Mouse (Mus musculus): ENCODE data around the gene Btnl4.

Gene Btnl4

GRCm38 (mm10) chr17:34437120-34437519 lies 40.0 kb downstream of the Btnl4 start:
- in situ Hi-C loops (cut with MboI) = no loop called here

GRCm38 (mm10) chr17:34427597-34427996 lies 49.5 kb downstream of the Btnl4 start:
- in situ Hi-C loops (cut with MboI) = no loop called here

GRCm38 (mm10) chr17:34420014-34420413 lies 57.1 kb downstream of the Btnl4 start:
- in situ Hi-C loops (cut with MboI) = no loop called here
